ENCODE assay signal across 14 mouse cellular contexts in genomic region chr2:12154676-12155075, GRCm38 (mm10).
DNase-seq lines count a peak whose midpoint lies in the region; ATAC-seq and TF ChIP-seq lines count a peak whose summit lies in the region.
"Had no signal": no experiment of that assay in that cellular context is flagged by ENCODE, and none has a peak within 500 bp of the region (broad histone marks: within the 10 kb centered on the region; RNA-seq: fewer than 3 reads in every experiment).

No protein-coding gene starts in this region.

- H3K79me2 ChIP-seq in liver, adult 2 months (ENCODE audit: control insufficient read depth, insufficient read depth, low read length) = no peaks in the 10 kb centered on the region

- no peak overlapping the region for H3K4me3 ChIP-seq in liver, adult 2 months (ENCODE audit: insufficient read depth, low read depth, low read length)
- no peak overlapping the region for H3K4me3 ChIP-seq in liver, postnatal 0 days (ENCODE audit: low read depth, low read length)
- H3K4me3 ChIP-seq in forebrain, postnatal 0 days (ENCODE audit: low read depth, low read length) = no peak overlapping the region
- H3K4me3 ChIP-seq in stomach, embryonic 16.5 days (replicated peaks; ENCODE audit: low read length) = no peak overlapping the region

- H3K9ac ChIP-seq in liver, adult 2 months (ENCODE audit: low read depth, low read length) = no peak overlapping the region
- H3K9ac ChIP-seq in liver, postnatal 0 days (replicated peaks) = no peak overlapping the region
- no peak overlapping the region for H3K9ac ChIP-seq in forebrain, postnatal 0 days
- no peak overlapping the region for H3K9ac ChIP-seq in stomach, embryonic 16.5 days (ENCODE audit: low read length)
- H3K9ac ChIP-seq: liver, embryonic 14.5 days had no signal

- no peak overlapping the region for H3K27ac ChIP-seq in liver, adult 2 months (replicated peaks; ENCODE audit: insufficient read depth, low read depth, low read length)
- no peak overlapping the region for H3K27ac ChIP-seq in liver, postnatal 0 days (ENCODE audit: low read depth)
- H3K27ac ChIP-seq in forebrain, postnatal 0 days (ENCODE audit: low read depth, low read length) = no peak overlapping the region
- no peak overlapping the region for H3K27ac ChIP-seq in stomach, embryonic 16.5 days (ENCODE audit: low read length)
- H3K27ac ChIP-seq: liver, embryonic 14.5 days had no signal

- no peak for TF ChIP-seq CTCF in liver, adult 2 months (IDR thresholded peaks at IDR 0.05; ENCODE audit: low read depth, low read length)
- TF ChIP-seq CTCF in liver, postnatal 0 days (IDR thresholded peaks at IDR 0.05; ENCODE audit: low read depth) = no peak
- no peak for TF ChIP-seq CTCF in forebrain, postnatal 0 days (IDR thresholded peaks at IDR 0.05; ENCODE audit: low read depth)

- H3K36me3 ChIP-seq in liver, adult 2 months (ENCODE audit: control insufficient read depth, insufficient read depth, low read length) = no peaks in the 10 kb centered on the region
- H3K36me3 ChIP-seq in liver, postnatal 0 days (replicated peaks; ENCODE audit: insufficient read depth, low read length) = no peaks in the 10 kb centered on the region
- no peaks in the 10 kb centered on the region for H3K36me3 ChIP-seq in forebrain, postnatal 0 days (ENCODE audit: insufficient read depth)
- no peaks in the 10 kb centered on the region for H3K36me3 ChIP-seq in stomach, embryonic 16.5 days (ENCODE audit: control insufficient read depth, insufficient read depth, low read length)

- no peaks in the 10 kb centered on the region for H3K4me1 ChIP-seq in liver, adult 2 months (ENCODE audit: control insufficient read depth, insufficient read depth, low read length)
- H3K4me1 ChIP-seq in liver, postnatal 0 days (ENCODE audit: insufficient read depth) = no peaks in the 10 kb centered on the region
- H3K4me1 ChIP-seq in forebrain, postnatal 0 days (ENCODE audit: insufficient read depth) = no peaks in the 10 kb centered on the region
- peaks cover 18% of the 10 kb centered on the region for H3K4me1 ChIP-seq in stomach, embryonic 16.5 days (ENCODE audit: control insufficient read depth, insufficient read depth, low read length)

- TF ChIP-seq EP300 in liver, postnatal 0 days (IDR thresholded peaks at IDR 0.05; ENCODE audit: low read depth) = no peak

- no peaks in the 10 kb centered on the region for H3K9me3 ChIP-seq in liver, postnatal 0 days (ENCODE audit: low read length)
- no peaks in the 10 kb centered on the region for H3K9me3 ChIP-seq in forebrain, postnatal 0 days (ENCODE audit: low read length)
- H3K9me3 ChIP-seq in stomach, embryonic 16.5 days (replicated peaks; ENCODE audit: control insufficient read depth, low read length) = no peaks in the 10 kb centered on the region

- WGBS in liver, adult 2 months = 81% methylated on average over 6 of the region's 6 CpGs
- WGBS in liver, postnatal 0 days (ENCODE audit: insufficient replicate concordance) = 77% methylated on average over 6 of the region's 6 CpGs
- 71% methylated on average over 6 of the region's 6 CpGs for WGBS in forebrain, postnatal 0 days
- whole genome bisulfite sequencing in stomach, embryonic 16.5 days = 53% methylated on average over 6 of the region's 6 CpGs

- ATAC-seq in liver, postnatal 0 days = no peak
- peak; percentile 61 for ATAC-seq in forebrain, postnatal 0 days
- ATAC-seq in stomach, embryonic 16.5 days (ENCODE audit: insufficient read depth, low FRiP score) = peak; percentile 40
- ATAC-seq: Patski had no signal

- DNase-seq in heart, adult 18-20 months = peak; percentile 11 to 30
- DNase-seq in heart, postnatal 4 days = no peak
- DNase-seq in liver, adult 2 months (ENCODE audit: extremely low read depth, low read depth, low spot score) = peak; percentile 24
- DNase-seq in liver, postnatal 0 days = no peak
- DNase-seq in forebrain, postnatal 0 days = peak; percentile 24
- DNase-seq in embryo, embryonic 9.5 days (ENCODE audit: extremely low spot score) = no peak
- DNase-seq in right cerebral cortex, postnatal 10 days (ENCODE audit: low spot score in 2 of 2) = no peak
- DNase-seq: adrenal gland, postnatal 10 days; cerebellum, adult 11 months; kidney, adult 11 months; right cerebral cortex, postnatal 14 days had no signal

- H3K27me3 ChIP-seq in liver, adult 2 months (ENCODE audit: control insufficient read depth, insufficient read depth, low read length) = no peaks in the 10 kb centered on the region
- no peaks in the 10 kb centered on the region for H3K27me3 ChIP-seq in liver, postnatal 0 days (ENCODE audit: insufficient read depth, low read length)
- no peaks in the 10 kb centered on the region for H3K27me3 ChIP-seq in forebrain, postnatal 0 days (ENCODE audit: insufficient read depth, low read length)
- no peaks in the 10 kb centered on the region for H3K27me3 ChIP-seq in stomach, embryonic 16.5 days (ENCODE audit: control insufficient read depth, insufficient read depth, low read length)
- H3K27me3 ChIP-seq: Patski had no signal

- TF ChIP-seq POLR2A in liver, adult 2 months (IDR thresholded peaks at IDR 0.05; ENCODE audit: extremely low read depth, insufficient read depth, low read length) = no peak

- no peak overlapping the region for H3K4me2 ChIP-seq in liver, postnatal 0 days (ENCODE audit: low read depth, low read length)
- H3K4me2 ChIP-seq in forebrain, postnatal 0 days (ENCODE audit: low read depth) = no peak overlapping the region
- H3K4me2 ChIP-seq in stomach, embryonic 16.5 days (ENCODE audit: low read depth, low read length) = no peak overlapping the region

Comparison
In these comparisons a context has a peak if more than half of its experiments do, and no peak if none do; other contexts are left out.
1. DNase-seq: peak in heart, adult 18-20 months (2 of 2), liver, adult 2 months (single experiment) and forebrain, postnatal 0 days (single experiment); none in heart, postnatal 4 days (single experiment), liver, postnatal 0 days (single experiment), embryo, embryonic 9.5 days (single experiment) and right cerebral cortex, postnatal 10 days (0 of 2).